In the genomic region with DNA sequence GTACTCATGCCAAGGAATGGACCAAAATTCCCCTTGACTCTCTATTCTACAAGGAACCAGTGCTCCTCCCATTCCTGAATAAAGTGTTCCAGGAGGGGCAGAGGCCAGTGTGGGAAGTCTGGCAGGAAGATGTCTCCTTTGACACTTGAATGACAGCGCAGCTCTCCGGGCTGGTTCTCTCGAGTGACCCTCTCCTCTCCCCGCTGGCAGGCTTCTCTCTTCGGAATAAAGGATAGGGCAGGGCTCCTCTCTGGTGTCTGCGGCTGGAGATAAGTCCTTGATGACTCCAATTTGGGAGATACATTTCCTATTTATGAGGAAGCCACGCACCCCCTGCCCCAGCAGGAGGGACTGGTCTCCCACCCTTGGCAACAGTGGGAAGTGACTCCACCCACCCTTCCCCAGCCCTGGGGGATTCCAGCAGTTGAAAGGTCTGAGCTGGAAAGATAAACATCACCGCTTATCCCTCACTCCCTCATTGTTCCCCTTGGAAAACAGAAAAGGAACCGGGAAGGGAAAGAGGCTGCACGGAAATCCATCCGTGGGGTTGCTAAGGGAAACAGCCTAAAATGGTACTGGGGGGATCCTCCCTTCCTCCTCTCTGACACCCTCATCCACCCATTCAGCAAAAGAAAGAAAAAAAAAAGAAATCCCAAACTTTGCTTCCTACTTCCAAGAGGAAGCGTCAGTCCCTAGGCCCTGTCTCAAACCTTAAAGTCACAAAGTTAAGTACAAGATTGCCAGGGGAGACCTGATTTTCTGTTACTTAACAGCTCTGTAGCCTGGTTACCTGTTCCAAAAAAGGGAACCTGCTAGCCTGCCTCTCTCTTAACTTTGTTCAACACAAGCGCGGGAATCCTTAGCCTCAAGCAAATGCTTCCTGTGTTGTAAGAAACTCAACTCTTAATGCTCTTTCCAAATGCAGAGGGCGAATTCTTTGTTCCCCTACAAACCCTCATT, we compare ENCODE assay signal across 9 mouse cellular contexts. TPM values are rescaled to one million over a fixed set of nuclear protein-coding genes. Genes with fewer than 3 reads are reported as not detected.
A peak's percentile ranks its signal among the peaks of the same experiment; 100 is the strongest.
DNase-seq lines count a peak whose midpoint lies in the region; ATAC-seq and TF ChIP-seq lines count a peak whose summit lies in the region.
"Had no signal": no experiment of that assay in that cellular context is flagged by ENCODE, and none has a peak within 500 bp of the region (broad histone marks: within the 10 kb centered on the region; RNA-seq: fewer than 3 reads in every experiment).

No protein-coding gene starts in this region.

- WGBS in heart, embryonic 16.5 days, result 26% methylated on average over 15 of the region's 15 CpGs
- 22% methylated on average over 15 of the region's 15 CpGs for WGBS in limb, embryonic 10.5 days

- no peaks in the 10 kb centered on the region for H3K36me3 ChIP-seq in heart, embryonic 16.5 days (ENCODE audit: control insufficient read depth, insufficient read depth)
- H3K36me3 ChIP-seq in limb, embryonic 10.5 days, result no peaks in the 10 kb centered on the region

- TF ChIP-seq POLR2A in cortical plate, adult 2 months (IDR thresholded peaks at IDR 0.05; ENCODE audit: extremely low read depth, insufficient read depth, low read length), result no peak

- TF ChIP-seq CTCF in cortical plate, adult 2 months (IDR thresholded peaks at IDR 0.05; ENCODE audit: extremely low read depth, insufficient read depth, low read length), result no peak

- H3K27ac ChIP-seq in cortical plate, adult 2 months (ENCODE audit: insufficient read depth, low read length), result peak overlapping the region; percentile 14; the same call in 1 of the 2 replicates
- peak overlapping the region; percentile 55 for H3K27ac ChIP-seq in heart, embryonic 16.5 days (ENCODE audit: low read length)
- peak overlapping the region; percentile 94 for H3K27ac ChIP-seq in limb, embryonic 10.5 days

- H3K4me1 ChIP-seq in cortical plate, adult 2 months (ENCODE audit: control insufficient read depth, insufficient read depth, low read length), result peaks cover 10% of the 10 kb centered on the region
- peaks cover 26% of the 10 kb centered on the region for H3K4me1 ChIP-seq in heart, embryonic 16.5 days (ENCODE audit: control insufficient read depth, insufficient read depth, low read length)
- peaks cover 67% of the 10 kb centered on the region for H3K4me1 ChIP-seq in limb, embryonic 10.5 days

- no peak overlapping the region for H3K4me3 ChIP-seq in cortical plate, adult 2 months (ENCODE audit: insufficient read depth, low read length)
- no peak overlapping the region for H3K4me3 ChIP-seq in heart, embryonic 16.5 days (ENCODE audit: low read length)
- peak overlapping the region; percentile 6; the same call in 1 of the 2 replicates for H3K4me3 ChIP-seq in limb, embryonic 10.5 days

- H3K9ac ChIP-seq in heart, embryonic 16.5 days (ENCODE audit: low read length), result no peak overlapping the region

- peak overlapping the region; percentile 35 for H3K4me2 ChIP-seq in heart, embryonic 16.5 days (ENCODE audit: low read depth, low read length)

- peak; percentile 64 for DNase-seq in cerebellum, adult 9-10 months
- peak; percentile 39 for DNase-seq in limb, embryonic 10.5 days (ENCODE audit: low spot score)
- DNase-seq in frontal cortex, postnatal 25 days (ENCODE audit: low spot score in 2 of 2), result no peak
- DNase-seq in right cerebral cortex, postnatal 14 days, result no peak

- no peaks in the 10 kb centered on the region for H3K9me3 ChIP-seq in heart, embryonic 16.5 days (replicated peaks; ENCODE audit: control insufficient read depth, low read length)
- H3K9me3 ChIP-seq in limb, embryonic 10.5 days (replicated peaks), result no peaks in the 10 kb centered on the region

- ATAC-seq in cerebellum, adult (ENCODE audit: insufficient number of reproducible peaks, low FRiP score, low TSS enrichment), result no peak
- peak; percentile 69 for ATAC-seq in heart, embryonic 16.5 days (replicated peaks; ENCODE audit: extremely low read depth, insufficient read depth, low FRiP score)
- peak; percentile 46 for ATAC-seq in megakaryocyte progenitor cell, adult 5-6 weeks (replicated peaks; ENCODE audit: poor library complexity)

- H3K27me3 ChIP-seq in heart, embryonic 16.5 days (ENCODE audit: control insufficient read depth, insufficient read depth, low read length), result no peaks in the 10 kb centered on the region
- H3K27me3 ChIP-seq in limb, embryonic 10.5 days (ENCODE audit: low read depth, poor library complexity, severe bottlenecking), result no peaks in the 10 kb centered on the region

RNA-seq across cellular contexts. Expression of a gene that starts 15.7 kb away (rescaled TPM):
- 0.87 and 0.88 TPM in 2 replicates for polyA plus RNA-seq in cortical plate, adult 2 months (2012; rRNA removed)
- polyA plus RNA-seq in heart, embryonic 16.5 days (2015; fragmentation: Nextera tagmentation; extraction: Ambion mirVana), result 1.8 and 2.8 TPM in 2 replicates
- polyA plus RNA-seq in limb, embryonic 10.5 days (2016; fragmentation: Nextera tagmentation; extraction: Ambion mirVana), result 0.14 TPM in 1 of 2 replicates, not detected in the other
- total RNA-seq in megakaryocyte progenitor cell, adult 5-6 weeks (2015), result not detected in 2 replicates
- total RNA-seq in megakaryocyte progenitor cell, adult 5-6 weeks (2017), result not detected in 2 replicates
- total RNA-seq: gastrocnemius, postnatal 4 days had no signal

Comparison
In these comparisons a context has a peak if more than half of its experiments do, and no peak if none do; other contexts are left out.
1. DNase-seq: peak in cerebellum, adult 9-10 months (single experiment) and limb, embryonic 10.5 days (single experiment); none in frontal cortex, postnatal 25 days (0 of 2) and right cerebral cortex, postnatal 14 days (single experiment).
2. H3K27ac ChIP-seq: peak in every context shown above with its lines; median percentile 94 in limb, embryonic 10.5 days; 55 in heart, embryonic 16.5 days; 14 in cortical plate, adult 2 months.